Mouse (Mus musculus) liver, adult 2 months (tissue): Measurements from ENCODE around the gene Raph1. TPM values are rescaled to one million over a fixed set of nuclear protein-coding genes. Genes with fewer than 3 reads are reported as not detected.

Source experiments
- DNase-seq: peaks from one replicate; pipeline ENCODE4 v3.0.0-alpha.2; 2011; ENCODE audit warnings: low read depth, low spot score; ENCODE audit errors: extremely low read depth
- H3K27ac ChIP-seq: fragments of 200-500 bp; replicated peaks from 2 replicates; pipeline ENCODE4 v1.5.1; 2012; ENCODE audit warnings: low read depth, mild to moderate bottlenecking, control low read depth, inconsistent platforms, low read length; ENCODE audit not compliant: insufficient read depth
- H3K27me3 ChIP-seq: fragments of 200-500 bp; 2 replicates; pipeline ENCODE4 v1.6.1; 2012; ENCODE audit warnings: mild to moderate bottlenecking, moderate library complexity, low read length, inconsistent platforms; ENCODE audit not compliant: control insufficient read depth, insufficient read depth
- H3K36me3 ChIP-seq: fragments of 200-500 bp; 2 replicates; pipeline ENCODE4 v1.6.1; 2012; ENCODE audit warnings: low read length, inconsistent platforms; ENCODE audit not compliant: control insufficient read depth, insufficient read depth
- H3K4me1 ChIP-seq: fragments of 200-500 bp; 2 replicates; pipeline ENCODE4 v1.6.1; 2011; ENCODE audit warnings: low read length; ENCODE audit not compliant: control insufficient read depth, insufficient read depth
- H3K4me3 ChIP-seq: fragments of 200-500 bp; 2 replicates; pipeline ENCODE4 v1.5.1; 2011; ENCODE audit warnings: low read depth, mild to moderate bottlenecking, control low read depth, low read length, moderate library complexity; ENCODE audit not compliant: insufficient read depth
- H3K79me2 ChIP-seq: fragments of 200-500 bp; 2 replicates; pipeline ENCODE4 v1.6.1; 2012; ENCODE audit warnings: inconsistent platforms, mild to moderate bottlenecking, low read length, moderate library complexity; ENCODE audit not compliant: control insufficient read depth, insufficient read depth
- H3K9ac ChIP-seq: fragments of 200-500 bp; 2 replicates; pipeline ENCODE4 v1.6.1; 2012; ENCODE audit warnings: low read depth, mild to moderate bottlenecking, control low read depth, inconsistent platforms, low read length
- CTCF ChIP-seq: fragments of 200-500 bp; IDR thresholded peaks from 2 replicates; pipeline ENCODE4 v1.5.1; 2011; ENCODE audit warnings: low read depth, low read length, control low read depth
- POLR2A ChIP-seq: fragments of 200-500 bp; IDR thresholded peaks from 2 replicates; pipeline ENCODE4 v1.6.1; 2011; ENCODE audit warnings: low read length, control low read depth; ENCODE audit not compliant: insufficient read depth; ENCODE audit errors: extremely low read depth
- WGBS: fragments of 180-500 bp; shearing (Covaris S2); methylation state at CpG from one replicate; pipeline ENCODE4 v1.1.7; 2018; 5-methylcytosine and 5-hydroxymethylcytosine counted together
- polyA plus RNA-seq: library from polyadenylated mRNA; depleted of rRNA; stranded (reverse); fragments of >200 nt; gene quantifications from 2 replicates; pipeline ENCODE4 v1.2.3, GENCODE M21; 2012
- total RNA-seq: library from RNA; depleted of rRNA; stranded (reverse); fragments of >200 nt; gene quantifications from 2 replicates; pipeline ENCODE4 v1.2.3, GENCODE M21; 2014

Raph1 gene
- total and polyA plus RNA-seq, 2 experiments, result 18.5 to 72.6 TPM

DNA sequence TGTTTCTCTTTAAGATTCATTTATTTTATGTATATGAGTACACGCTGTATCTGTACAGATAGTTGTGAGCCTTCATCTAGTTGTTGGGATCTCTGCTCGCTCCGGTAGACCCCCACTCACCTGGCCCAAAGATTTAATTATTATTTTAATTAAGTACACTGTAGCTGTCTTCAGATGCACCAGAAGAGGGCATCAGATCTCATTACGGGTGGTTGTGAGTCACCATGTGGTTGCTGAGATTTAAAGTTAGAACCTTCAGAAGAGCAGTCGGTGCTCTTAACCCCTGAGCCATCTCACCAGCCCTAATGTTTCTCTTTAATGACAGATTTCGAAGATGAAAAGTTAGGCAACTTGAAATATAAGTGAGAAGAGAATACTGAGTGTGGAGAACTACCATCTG lies 36.8 kb downstream of the Raph1 start:
- H3K36me3 ChIP-seq, result peaks cover 58% of the 10 kb centered on the region
- TF ChIP-seq POLR2A (no peak), CTCF (no peak)
- H3K4me1 ChIP-seq, result no peaks in the 10 kb centered on the region; the same call in 1 of the 2 replicates
- no peaks in the 10 kb centered on the region for H3K27me3 ChIP-seq
- peaks cover 24% of the 10 kb centered on the region for H3K79me2 ChIP-seq
- 82% methylated on average over 6 of the region's 6 CpGs for WGBS
- no peak overlapping the region for H3K9ac ChIP-seq
- no peak for DNase-seq
- H3K27ac ChIP-seq, result no peak overlapping the region
- H3K4me3 ChIP-seq, result no peak overlapping the region

DNA sequence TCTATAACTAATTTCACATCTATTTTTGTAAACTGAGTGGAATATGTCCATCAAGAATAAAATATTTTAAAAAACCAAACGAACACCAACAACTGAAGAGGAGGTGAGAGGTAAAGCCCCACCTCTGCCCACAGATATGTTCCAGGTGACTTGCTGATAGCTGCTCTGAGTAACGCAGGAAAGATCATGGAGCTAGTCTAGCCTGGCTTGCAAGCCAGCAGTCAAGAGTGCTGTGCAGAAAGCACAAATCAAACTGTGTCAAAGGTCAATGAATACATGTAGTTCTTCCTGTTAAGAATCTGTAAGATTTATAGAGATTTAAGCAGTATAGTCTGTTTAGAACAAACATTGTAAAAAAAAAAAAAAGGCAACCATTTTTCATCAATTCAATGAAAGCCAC lies 56.3 kb downstream of the Raph1 start:
- H3K4me1 ChIP-seq, result peaks cover 3% of the 10 kb centered on the region; the same call in 1 of the 2 replicates
- H3K27ac ChIP-seq, result no peak overlapping the region
- H3K79me2 ChIP-seq, result peaks cover 18% of the 10 kb centered on the region; the same call in 1 of the 2 replicates
- no peak overlapping the region for H3K9ac ChIP-seq
- DNase-seq, result peak; percentile 29
- no peak overlapping the region for H3K4me3 ChIP-seq
- peaks cover 49% of the 10 kb centered on the region for H3K36me3 ChIP-seq
- H3K27me3 ChIP-seq, result no peaks in the 10 kb centered on the region
- TF ChIP-seq CTCF, result no peak
- TF ChIP-seq POLR2A, result no peak
- WGBS, result 37% methylated on average over 2 of the region's 2 CpGs

DNA sequence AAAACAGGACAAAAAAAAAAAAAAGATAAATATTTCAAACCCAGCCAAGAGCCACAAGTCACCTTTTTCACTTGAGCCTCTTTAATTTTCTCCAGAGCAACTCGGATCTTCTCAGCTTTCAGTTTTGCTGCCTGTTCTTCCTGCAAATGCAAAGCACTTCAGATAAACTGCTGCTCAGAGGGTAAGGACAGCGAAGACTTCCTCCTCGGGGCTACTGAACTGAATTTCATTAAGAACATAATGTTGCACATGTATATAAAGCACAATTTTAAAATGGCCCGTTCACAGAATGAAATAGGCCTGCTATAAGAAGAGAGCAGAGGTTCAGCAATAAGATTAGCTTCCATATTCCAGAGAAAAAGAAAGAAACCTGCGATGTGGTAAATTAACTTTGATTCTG lies 63.4 kb downstream of the Raph1 start:
- no peak for DNase-seq
- peaks cover 60% of the 10 kb centered on the region for H3K36me3 ChIP-seq
- H3K27ac ChIP-seq, result no peak overlapping the region
- no peak overlapping the region for H3K4me3 ChIP-seq
- TF ChIP-seq POLR2A (no peak), CTCF (no peak)
- WGBS, result 61% methylated on average over 5 of the region's 5 CpGs
- no peaks in the 10 kb centered on the region for H3K27me3 ChIP-seq
- peaks cover 3% of the 10 kb centered on the region; the same call in 1 of the 2 replicates for H3K4me1 ChIP-seq
- H3K9ac ChIP-seq, result no peak overlapping the region
- peaks cover 9% of the 10 kb centered on the region; the same call in 1 of the 2 replicates for H3K79me2 ChIP-seq

DNA sequence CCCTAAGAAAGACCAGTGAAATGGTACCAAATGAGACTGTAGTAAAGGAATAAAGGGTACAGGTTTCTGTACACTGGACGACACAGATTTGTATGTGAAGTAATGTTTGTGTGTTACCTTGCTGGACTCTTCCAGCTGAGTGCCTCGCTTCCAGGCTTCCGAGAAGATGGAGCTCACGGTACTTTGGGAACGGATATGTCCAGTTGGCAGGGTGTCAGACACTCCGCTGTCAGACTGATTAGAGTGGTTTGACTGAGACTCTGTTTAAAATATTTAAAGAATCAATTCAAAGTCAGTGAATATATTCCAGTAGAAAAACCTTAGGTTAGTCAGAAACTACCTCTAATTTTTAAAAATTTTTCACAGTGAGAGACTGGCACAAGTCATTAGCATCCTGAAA lies 73.5 kb downstream of the Raph1 start:
- H3K4me3 ChIP-seq, result no peak overlapping the region
- no peak for DNase-seq
- no peak overlapping the region for H3K27ac ChIP-seq
- no peaks in the 10 kb centered on the region for H3K4me1 ChIP-seq
- WGBS, result 44% methylated on average over 6 of the region's 6 CpGs
- peaks cover 72% of the 10 kb centered on the region for H3K36me3 ChIP-seq
- no peak overlapping the region for H3K9ac ChIP-seq
- TF ChIP-seq POLR2A, result no peak
- TF ChIP-seq CTCF, result no peak
- H3K79me2 ChIP-seq, result no peaks in the 10 kb centered on the region
- H3K27me3 ChIP-seq, result no peaks in the 10 kb centered on the region

DNA sequence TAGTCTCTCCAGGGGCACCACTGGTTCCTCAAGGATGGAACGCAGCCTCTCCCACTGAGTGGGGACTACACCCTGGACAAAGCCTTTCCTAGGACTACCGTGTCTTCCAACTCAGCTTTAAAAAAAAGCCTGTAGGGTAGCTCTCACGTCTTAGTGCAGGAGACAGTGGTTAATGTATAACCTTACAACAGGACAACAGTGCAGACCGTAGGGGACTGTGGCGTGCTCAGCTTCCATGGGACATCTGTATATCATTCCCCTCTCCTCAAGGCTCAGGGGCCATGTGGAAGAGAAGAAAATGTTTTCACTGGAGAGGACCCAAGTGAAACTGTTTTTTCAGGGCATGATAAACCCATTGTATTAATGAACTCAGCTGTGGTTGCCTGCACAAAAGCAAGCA lies 74.5 kb downstream of the Raph1 start:
- Histone ChIP-seq H3K4me3 (no peak overlapping the region), H3K36me3 (peaks cover 74% of the 10 kb centered on the region), H3K9ac (no peak overlapping the region), H3K79me2 (no peaks in the 10 kb centered on the region), H3K4me1 (no peaks in the 10 kb centered on the region), H3K27me3 (no peaks in the 10 kb centered on the region), H3K27ac (no peak overlapping the region)
- no peak for DNase-seq
- TF ChIP-seq POLR2A (no peak), CTCF (no peak)
- WGBS, result 54% methylated on average over 5 of the region's 5 CpGs

DNA sequence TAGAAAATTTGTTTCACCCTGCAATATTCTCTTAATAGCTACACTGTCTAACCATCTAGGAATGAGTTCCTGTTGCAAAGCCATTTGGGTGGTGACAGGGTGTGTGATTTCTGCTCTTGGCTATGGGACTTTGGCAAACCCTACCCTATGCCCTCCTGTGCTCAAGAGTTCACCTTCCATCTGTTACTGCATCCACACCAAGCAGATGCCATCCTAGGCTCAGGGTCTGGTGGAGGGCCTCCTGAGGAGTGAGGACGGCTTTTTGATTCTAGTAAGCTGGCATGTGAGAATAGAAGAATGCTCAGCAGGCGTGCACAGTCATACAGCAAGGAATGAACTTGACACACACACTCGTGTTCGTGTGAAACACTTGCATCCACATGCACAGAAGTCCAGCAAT lies 76.4 kb downstream of the Raph1 start:
- TF ChIP-seq POLR2A (no peak), CTCF (no peak)
- DNase-seq, result no peak
- no peak overlapping the region for H3K27ac ChIP-seq
- H3K27me3 ChIP-seq, result no peaks in the 10 kb centered on the region
- 94% methylated on average over 4 of the region's 4 CpGs for WGBS
- H3K79me2 ChIP-seq, result no peaks in the 10 kb centered on the region
- H3K36me3 ChIP-seq, result peaks cover 75% of the 10 kb centered on the region
- H3K4me1 ChIP-seq, result no peaks in the 10 kb centered on the region
- H3K9ac ChIP-seq, result no peak overlapping the region
- no peak overlapping the region for H3K4me3 ChIP-seq
